Mouse (Mus musculus): ENCODE results near the gene Smg9. TPM values are rescaled to one million over a fixed set of nuclear protein-coding genes. Genes with fewer than 3 reads are reported as not detected.

Smg9 gene
- polyA plus RNA-seq, 1 experiment: not detected

DNA sequence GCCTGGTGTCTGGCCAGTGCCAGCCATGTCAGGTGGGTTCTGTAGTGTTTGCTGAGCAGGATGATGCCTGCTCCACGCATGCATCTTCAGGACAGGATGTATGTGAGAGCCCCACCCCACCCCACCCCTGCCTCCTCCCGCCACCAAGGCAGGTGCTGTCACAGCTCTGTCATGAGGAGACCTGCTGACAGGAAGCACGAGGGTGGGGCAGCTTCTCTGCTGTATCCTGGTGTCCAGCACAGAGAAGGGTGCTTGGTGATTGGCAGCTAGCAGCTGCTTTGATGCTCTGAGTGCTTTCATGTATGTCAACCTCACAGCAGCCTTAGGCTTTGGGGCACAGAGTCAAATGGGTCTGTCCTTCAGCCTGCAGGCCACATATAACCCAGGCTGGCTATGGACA lies 14.2 kb downstream of the Smg9 start:
- no peak for TF ChIP-seq CTCF (IDR thresholded peaks at IDR 0.05; ENCODE audit: insufficient read depth, low read depth, low read length)
- TF ChIP-seq POLR2A (IDR thresholded peaks at IDR 0.05; ENCODE audit: insufficient read depth, low read depth, low read length): no peak
- WGBS: 86% methylated on average over 3 of the region's 3 CpGs
- H3K4me1 ChIP-seq (ENCODE audit: control insufficient read depth, insufficient read depth, low read length): peaks cover 12% of the 10 kb centered on the region
- no peak overlapping the region for H3K4me3 ChIP-seq (ENCODE audit: insufficient read depth, low read depth, low read length)
- H3K27ac ChIP-seq (ENCODE audit: insufficient read depth, low read depth, low read length): no peak overlapping the region

DNA sequence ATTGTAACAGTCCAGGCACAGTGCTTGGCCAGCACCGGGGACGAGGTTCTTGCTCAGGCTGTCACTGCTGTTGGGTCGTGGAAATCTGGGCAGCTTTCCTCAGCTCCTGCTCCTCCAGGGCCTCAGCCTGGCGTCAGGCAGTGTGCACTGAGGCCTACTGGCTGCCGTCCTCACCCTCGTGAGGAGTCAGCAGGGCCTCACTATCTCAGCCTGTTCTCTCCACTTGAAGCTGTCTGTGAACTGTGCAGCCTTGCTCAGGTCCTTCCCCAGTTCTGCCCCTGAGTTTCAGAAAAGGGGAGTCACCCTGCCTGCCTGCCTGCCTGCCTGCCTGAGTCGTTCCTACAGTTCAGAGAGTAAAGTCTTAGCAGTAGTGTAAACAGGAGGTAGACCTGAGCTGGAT lies 15.8 kb downstream of the Smg9 start:
- Histone ChIP-seq H3K27ac (ENCODE audit: insufficient read depth, low read depth, low read length) (no peak overlapping the region), H3K4me1 (ENCODE audit: control insufficient read depth, insufficient read depth, low read length) (peaks cover 24% of the 10 kb centered on the region), H3K4me3 (ENCODE audit: insufficient read depth, low read depth, low read length) (no peak overlapping the region)
- TF ChIP-seq CTCF (IDR thresholded peaks at IDR 0.05; ENCODE audit: insufficient read depth, low read depth, low read length): no peak
- no peak for TF ChIP-seq POLR2A (IDR thresholded peaks at IDR 0.05; ENCODE audit: insufficient read depth, low read depth, low read length)
- WGBS: 79% methylated on average over 7 of the region's 7 CpGs

DNA sequence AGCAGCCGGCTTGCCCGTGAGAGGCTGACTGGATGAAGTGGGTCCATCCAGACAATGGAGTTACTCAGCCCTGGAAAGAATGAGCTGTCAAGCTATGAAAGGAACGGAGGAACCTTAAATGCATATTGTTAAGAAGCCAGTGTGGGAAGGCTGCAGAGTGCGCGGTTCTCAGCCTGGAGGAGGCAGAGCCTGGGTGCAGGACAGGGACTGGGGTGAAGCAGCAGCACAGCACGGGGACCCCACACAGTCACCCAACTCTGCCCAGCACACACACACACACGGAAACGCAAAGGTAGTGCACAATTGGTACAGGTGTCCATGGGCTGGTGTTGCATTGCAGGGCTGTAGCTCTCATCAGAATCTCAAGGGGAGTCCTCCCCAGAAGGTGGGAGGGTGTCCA lies 20.2 kb downstream of the Smg9 start:
- no peak for TF ChIP-seq POLR2A (IDR thresholded peaks at IDR 0.05; ENCODE audit: insufficient read depth, low read depth, low read length)
- TF ChIP-seq CTCF (IDR thresholded peaks at IDR 0.05; ENCODE audit: insufficient read depth, low read depth, low read length): no peak
- WGBS: 25% methylated on average over 8 of the region's 8 CpGs
- H3K27ac ChIP-seq (ENCODE audit: insufficient read depth, low read depth, low read length): peak overlapping the region; percentile 34
- no peak overlapping the region for H3K4me3 ChIP-seq (ENCODE audit: insufficient read depth, low read depth, low read length)
- H3K4me1 ChIP-seq (ENCODE audit: control insufficient read depth, insufficient read depth, low read length): peaks cover 40% of the 10 kb centered on the region

DNA sequence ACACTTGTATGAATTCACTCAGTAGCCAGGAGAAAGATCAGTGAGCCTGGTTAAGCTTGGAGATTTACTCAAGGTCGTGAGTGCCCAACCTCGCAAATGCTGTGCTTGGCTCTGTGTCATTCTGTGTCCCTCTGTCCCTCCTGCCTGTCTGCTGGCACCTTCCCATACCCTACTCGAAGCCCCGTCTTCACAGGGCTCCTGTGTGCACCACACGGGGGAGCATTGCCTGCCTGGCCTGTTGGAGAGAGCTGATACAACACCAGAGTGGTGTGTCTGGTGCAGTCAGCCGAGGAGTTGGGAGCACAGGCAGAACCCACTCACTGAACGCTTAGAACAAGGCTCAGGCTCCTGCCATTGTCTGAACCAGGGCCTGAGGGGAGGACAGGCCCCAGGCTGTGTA lies 22.2 kb downstream of the Smg9 start:
- TF ChIP-seq POLR2A (IDR thresholded peaks at IDR 0.05; ENCODE audit: insufficient read depth, low read depth, low read length) (no peak), CTCF (IDR thresholded peaks at IDR 0.05; ENCODE audit: insufficient read depth, low read depth, low read length) (no peak)
- Histone ChIP-seq H3K4me1 (ENCODE audit: control insufficient read depth, insufficient read depth, low read length) (peaks cover 35% of the 10 kb centered on the region), H3K4me3 (ENCODE audit: insufficient read depth, low read depth, low read length) (no peak overlapping the region), H3K27ac (ENCODE audit: insufficient read depth, low read depth, low read length) (no peak overlapping the region)
- WGBS: 49% methylated on average over 7 of the region's 7 CpGs

DNA sequence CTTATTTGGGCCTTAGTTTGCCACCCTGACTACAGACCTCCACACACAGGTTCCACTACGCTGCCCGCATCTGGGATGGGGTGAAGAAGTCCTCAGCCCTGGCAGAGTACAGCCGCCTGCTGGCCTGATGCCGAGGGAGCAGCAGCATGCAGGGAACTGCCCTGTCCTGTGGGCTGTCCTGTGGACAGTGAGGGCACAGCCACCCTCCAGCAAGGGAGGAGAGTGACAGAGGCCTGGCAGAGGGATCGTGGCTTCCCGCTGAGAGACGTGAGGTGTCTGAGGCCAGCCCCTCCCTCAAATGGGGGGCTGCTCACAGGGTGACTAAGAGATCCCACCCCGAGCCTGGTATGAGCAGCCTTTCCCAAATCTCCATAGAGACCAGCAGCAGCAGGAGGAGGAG lies 22.8 kb downstream of the Smg9 start:
- WGBS: 64% methylated on average over 8 of the region's 8 CpGs

DNA sequence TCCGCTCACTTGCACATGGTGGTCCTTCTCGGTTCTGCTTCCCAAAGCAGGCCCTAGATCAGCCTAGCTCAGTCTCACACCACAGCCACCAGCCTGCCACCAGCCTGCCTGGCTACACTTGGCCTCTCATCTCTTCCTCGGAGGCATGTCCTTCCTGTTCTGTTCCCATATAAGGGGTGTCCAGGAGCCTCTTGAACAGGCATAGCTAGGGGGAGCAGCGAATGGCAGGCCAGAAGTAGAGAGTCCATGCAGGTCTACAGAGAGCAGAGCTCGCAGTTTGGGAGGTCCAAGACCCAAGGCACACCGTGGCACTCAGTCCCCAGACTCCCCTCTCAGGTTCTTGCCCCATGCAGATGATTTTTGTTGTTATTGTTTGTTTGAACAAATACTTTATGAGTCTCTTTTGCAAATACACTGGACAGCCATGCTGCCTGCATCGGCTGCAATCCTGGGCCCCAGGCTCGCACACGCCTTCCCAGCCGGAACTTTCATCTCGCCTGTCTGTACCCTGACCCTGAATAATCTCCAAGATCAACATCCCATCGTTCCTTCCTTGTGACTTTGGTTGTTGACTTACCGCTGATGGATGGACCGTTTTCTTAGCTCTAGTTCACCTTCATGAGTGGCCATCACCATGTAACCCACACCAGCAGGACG lies 23.8 kb downstream of the Smg9 start:
- H3K27ac ChIP-seq (ENCODE audit: insufficient read depth, low read depth, low read length): no peak overlapping the region
- no peak overlapping the region for H3K4me3 ChIP-seq (ENCODE audit: insufficient read depth, low read depth, low read length)
- TF ChIP-seq POLR2A (IDR thresholded peaks at IDR 0.05; ENCODE audit: insufficient read depth, low read depth, low read length) (no peak), CTCF (IDR thresholded peaks at IDR 0.05; ENCODE audit: insufficient read depth, low read depth, low read length) (no peak)
- WGBS: 91% methylated on average over 15 of the region's 15 CpGs
- H3K4me1 ChIP-seq (ENCODE audit: control insufficient read depth, insufficient read depth, low read length): peaks cover 28% of the 10 kb centered on the region

More for the DNA sequence above, 22.8 kb downstream of the Smg9 start:
- Histone ChIP-seq H3K4me1 (ENCODE audit: control insufficient read depth, insufficient read depth, low read length) (peaks cover 32% of the 10 kb centered on the region), H3K4me3 (ENCODE audit: insufficient read depth, low read depth, low read length) (no peak overlapping the region), H3K27ac (ENCODE audit: insufficient read depth, low read depth, low read length) (no peak overlapping the region)
- TF ChIP-seq CTCF (IDR thresholded peaks at IDR 0.05; ENCODE audit: insufficient read depth, low read depth, low read length) (no peak), POLR2A (IDR thresholded peaks at IDR 0.05; ENCODE audit: insufficient read depth, low read depth, low read length) (no peak)

DNA sequence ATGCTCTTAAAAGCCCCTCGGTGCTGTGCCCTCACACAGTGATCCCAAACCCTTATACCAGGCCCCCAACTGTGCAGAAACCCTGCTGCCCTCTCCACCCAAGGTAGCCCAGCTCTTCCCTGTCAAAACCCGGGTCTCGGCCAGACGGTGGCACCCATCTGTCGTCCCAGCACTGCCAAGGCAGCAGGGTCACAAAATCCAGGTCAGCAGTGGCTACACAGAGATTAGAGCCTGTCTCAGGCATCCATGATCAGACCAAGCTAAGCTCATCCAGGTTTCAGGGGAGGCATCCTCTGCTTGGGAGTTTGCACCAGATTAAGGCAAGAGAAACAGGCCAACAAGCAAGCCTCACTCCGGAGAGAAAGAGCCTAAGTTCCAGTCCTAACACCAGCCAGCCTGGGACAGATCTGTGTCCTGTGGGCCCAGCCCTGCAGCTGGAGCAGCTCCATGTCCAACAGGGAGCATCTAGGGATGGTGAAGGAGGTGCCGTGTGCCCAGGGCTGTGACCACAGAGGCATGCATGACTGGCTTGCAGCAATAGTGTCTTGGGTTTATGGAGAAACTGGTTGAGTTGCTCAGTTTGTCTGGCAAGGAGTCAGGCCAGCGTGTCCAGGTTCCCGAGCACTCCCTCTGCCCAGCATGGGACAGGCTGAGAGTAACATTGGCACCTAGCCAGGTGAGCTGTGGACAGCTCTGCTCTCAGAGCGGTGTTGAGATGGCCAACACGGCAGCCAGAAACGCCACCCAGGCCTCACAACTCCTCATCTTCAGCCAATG lies 24.7 kb downstream of the Smg9 start:
- WGBS: 71% methylated on average over 12 of the region's 12 CpGs
- TF ChIP-seq CTCF (IDR thresholded peaks at IDR 0.05; ENCODE audit: insufficient read depth, low read depth, low read length) (no peak), POLR2A (IDR thresholded peaks at IDR 0.05; ENCODE audit: insufficient read depth, low read depth, low read length) (no peak)
- Histone ChIP-seq H3K4me3 (ENCODE audit: insufficient read depth, low read depth, low read length) (no peak overlapping the region), H3K27ac (ENCODE audit: insufficient read depth, low read depth, low read length) (no peak overlapping the region), H3K4me1 (ENCODE audit: control insufficient read depth, insufficient read depth, low read length) (peaks cover 26% of the 10 kb centered on the region)

DNA sequence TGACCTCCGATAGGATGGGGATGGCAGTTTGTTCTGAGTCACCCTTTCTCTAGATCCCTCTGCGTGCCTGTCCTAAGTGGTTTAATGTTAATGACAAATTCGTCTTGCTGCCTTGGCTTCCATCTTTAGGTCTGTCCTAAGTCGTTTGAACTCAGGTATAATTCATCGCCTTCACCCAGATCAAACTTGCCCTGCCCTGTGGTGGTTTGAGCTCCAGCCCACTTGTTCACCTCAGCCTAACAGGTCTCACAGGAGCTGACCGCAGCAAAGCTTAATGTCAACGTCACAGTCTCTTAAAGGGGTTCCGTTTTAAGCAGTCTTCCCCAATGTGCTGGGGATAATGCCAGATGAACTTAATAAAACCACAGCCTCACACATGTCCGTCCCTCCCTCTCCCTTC lies 26.5 kb downstream of the Smg9 start:
- no peak for TF ChIP-seq CTCF (IDR thresholded peaks at IDR 0.05; ENCODE audit: insufficient read depth, low read depth, low read length)
- no peak for TF ChIP-seq POLR2A (IDR thresholded peaks at IDR 0.05; ENCODE audit: insufficient read depth, low read depth, low read length)
- peaks cover 18% of the 10 kb centered on the region for H3K4me1 ChIP-seq (ENCODE audit: control insufficient read depth, insufficient read depth, low read length)
- H3K27ac ChIP-seq (ENCODE audit: insufficient read depth, low read depth, low read length): no peak overlapping the region
- no peak overlapping the region for H3K4me3 ChIP-seq (ENCODE audit: insufficient read depth, low read depth, low read length)
- 87% methylated on average over 9 of the region's 9 CpGs for WGBS

DNA sequence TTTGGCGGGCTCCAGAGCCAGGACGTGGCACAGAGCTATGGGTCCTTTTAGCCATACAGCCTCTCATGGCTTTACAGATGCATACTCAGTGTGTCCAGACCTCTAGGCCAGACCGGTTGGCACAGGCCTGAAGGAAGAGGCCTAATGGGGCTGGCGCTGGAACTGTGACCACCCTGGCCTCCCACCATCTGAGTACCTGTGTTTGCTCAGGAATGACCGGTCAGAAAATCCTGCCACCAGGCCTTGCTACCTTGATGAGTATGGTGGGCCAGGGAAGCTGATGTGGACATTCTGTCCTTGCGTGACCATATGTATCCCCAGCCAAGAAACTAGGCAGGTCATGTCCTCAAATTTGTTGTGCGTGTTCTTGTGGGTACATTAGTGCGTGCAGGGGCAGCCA lies 27.7 kb downstream of the Smg9 start:
- H3K27ac ChIP-seq (ENCODE audit: insufficient read depth, low read depth, low read length): no peak overlapping the region
- TF ChIP-seq POLR2A (IDR thresholded peaks at IDR 0.05; ENCODE audit: insufficient read depth, low read depth, low read length) (no peak), CTCF (IDR thresholded peaks at IDR 0.05; ENCODE audit: insufficient read depth, low read depth, low read length) (no peak)
- 96% methylated on average over 8 of the region's 8 CpGs for WGBS
- H3K4me3 ChIP-seq (ENCODE audit: insufficient read depth, low read depth, low read length): no peak overlapping the region
- H3K4me1 ChIP-seq (ENCODE audit: control insufficient read depth, insufficient read depth, low read length): peaks cover 19% of the 10 kb centered on the region

Measured in olfactory bulb, adult 2 months (tissue).